Mouse (Mus musculus) myocyte (in vitro differentiated cells): ENCODE results near the gene Kif17. TPM values are rescaled to one million over a fixed set of nuclear protein-coding genes. Genes with fewer than 3 reads are reported as not detected.

Source experiments
- H3K27me3 ChIP-seq: one replicate; pipeline ENCODE4 v1.6.1; 2011; ENCODE audit not compliant: control insufficient read depth, insufficient read depth, insufficient read length
- H3K36me3 ChIP-seq: one replicate; pipeline ENCODE4 v1.6.1; 2011; ENCODE audit not compliant: control insufficient read depth, insufficient read depth
- H3K4me2 ChIP-seq: one replicate; pipeline ENCODE4 v1.6.1; 2011; ENCODE audit warnings: low read depth, control low read depth
- H3K4me3 ChIP-seq: one replicate; pipeline ENCODE4 v1.5.1; 2011; ENCODE audit warnings: mild to moderate bottlenecking, control low read depth, moderate library complexity
- H3K79me2 ChIP-seq: one replicate; pipeline ENCODE4 v1.6.1; 2011; ENCODE audit not compliant: control insufficient read depth, insufficient read depth
- H3ac ChIP-seq: one replicate; pipeline ENCODE4 v1.6.1; 2011; ENCODE audit not compliant: control insufficient read depth, insufficient read length
- CEBPB ChIP-seq: IDR thresholded peaks from 2 replicates; pipeline ENCODE4 v1.6.1; 2011; ENCODE audit warnings: mild to moderate bottlenecking, moderate library complexity; ENCODE audit not compliant: poor library complexity, insufficient read depth, severe bottlenecking
- E2F4 ChIP-seq: IDR thresholded peaks from one replicate; pipeline ENCODE4 v1.6.1; 2011; ENCODE audit warnings: mild to moderate bottlenecking, control low read depth, moderate library complexity; ENCODE audit not compliant: insufficient read depth
- MAX ChIP-seq: IDR thresholded peaks from one replicate; pipeline ENCODE4 v1.6.1; 2011; ENCODE audit warnings: low read depth, mild to moderate bottlenecking, control low read depth
- MYOD1 ChIP-seq, 3 experiments: IDR thresholded peaks; one replicate each; pipeline ENCODE4 v1.6.1; 2011; ENCODE audit warnings: control low read depth in 2 of 3, low read depth in 2 of 3, mild to moderate bottlenecking in 2 of 3, moderate library complexity in 1 of 3; ENCODE audit not compliant: insufficient read length in 2 of 3, control insufficient read depth in 1 of 3
- MYOG ChIP-seq, 3 experiments: IDR thresholded peaks; one replicate each; pipeline ENCODE4 v1.6.1; 2011; ENCODE audit warnings: control low read depth in 2 of 3, low read depth in 2 of 3, mild to moderate bottlenecking in 2 of 3; ENCODE audit not compliant: insufficient read length in 2 of 3, control insufficient read depth in 1 of 3, insufficient read depth in 1 of 3
- POLR2A ChIP-seq: IDR thresholded peaks from one replicate; pipeline ENCODE4 v1.6.1; 2011; ENCODE audit warnings: low read depth, mild to moderate bottlenecking, control low read depth, moderate library complexity; ENCODE audit not compliant: insufficient read length
- POLR2AphosphoS2 ChIP-seq: IDR thresholded peaks from one replicate; pipeline ENCODE4 v1.6.1; 2011; ENCODE audit warnings: low read depth, control low read depth; ENCODE audit not compliant: insufficient read length
- REST ChIP-seq: IDR thresholded peaks from one replicate; pipeline ENCODE4 v1.6.1; 2011; ENCODE audit warnings: mild to moderate bottlenecking, control low read depth, moderate library complexity; ENCODE audit not compliant: insufficient read depth, insufficient read length
- SRF ChIP-seq: IDR thresholded peaks from one replicate; pipeline ENCODE4 v1.6.1; 2011; ENCODE audit warnings: low read depth; ENCODE audit not compliant: control insufficient read depth, insufficient read length
- TCF12 ChIP-seq: IDR thresholded peaks from one replicate; pipeline ENCODE4 v1.6.1; 2011; ENCODE audit warnings: mild to moderate bottlenecking, control low read depth; ENCODE audit not compliant: poor library complexity, insufficient read depth, severe bottlenecking
- TCF3 ChIP-seq: IDR thresholded peaks from one replicate; pipeline ENCODE4 v1.6.1; 2011; ENCODE audit warnings: low read depth, control low read depth; ENCODE audit not compliant: insufficient read length
- USF1 ChIP-seq: IDR thresholded peaks from one replicate; pipeline ENCODE4 v1.6.1; 2011; ENCODE audit warnings: low read depth, mild to moderate bottlenecking, control low read depth, moderate library complexity
- polyA plus RNA-seq: library from polyadenylated mRNA; unstranded; fragments of >200 nt; fragmentation: generic; extraction: Trizol; gene quantifications from one replicate; pipeline ENCODE4 v1.2.1, GENCODE M21; 2012; ENCODE audit warnings: missing spikeins

Kif17 gene
- polyA plus RNA-seq, 1 experiment = 0.20 TPM

DNA sequence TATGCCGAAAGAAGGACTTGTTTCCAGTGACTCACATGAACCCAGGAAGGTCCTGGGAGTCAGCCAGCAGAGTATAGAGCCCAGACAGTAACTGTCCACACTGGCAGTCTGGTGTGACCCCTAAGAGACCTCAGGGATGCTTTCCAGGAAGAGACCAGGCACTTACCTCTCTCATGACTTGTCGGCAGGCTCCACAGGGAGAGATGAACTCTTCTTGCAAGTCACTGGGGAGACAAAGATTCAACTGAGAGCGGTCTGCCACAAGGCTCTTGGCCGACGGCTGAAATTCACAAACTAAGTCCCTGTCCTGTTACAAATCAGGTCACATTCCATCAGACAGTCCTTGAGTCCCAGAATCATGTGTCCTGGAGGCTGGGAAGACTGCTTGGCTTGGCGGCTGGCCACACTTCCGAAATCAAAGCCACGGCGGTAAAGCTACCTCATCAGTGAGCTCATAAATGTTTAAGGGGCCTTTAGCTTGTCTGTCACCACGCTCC lies 93.2 kb downstream of the Kif17 start:
- Histone ChIP-seq H3K4me2 (peak overlapping the region; percentile 76), H3K4me3 (no peak overlapping the region), H3K36me3 (no peaks in the 10 kb centered on the region), H3K27me3 (no peaks in the 10 kb centered on the region), H3K79me2 (no peaks in the 10 kb centered on the region), H3ac (no peak overlapping the region)
- no peak for TF ChIP-seq POLR2AphosphoS2

DNA sequence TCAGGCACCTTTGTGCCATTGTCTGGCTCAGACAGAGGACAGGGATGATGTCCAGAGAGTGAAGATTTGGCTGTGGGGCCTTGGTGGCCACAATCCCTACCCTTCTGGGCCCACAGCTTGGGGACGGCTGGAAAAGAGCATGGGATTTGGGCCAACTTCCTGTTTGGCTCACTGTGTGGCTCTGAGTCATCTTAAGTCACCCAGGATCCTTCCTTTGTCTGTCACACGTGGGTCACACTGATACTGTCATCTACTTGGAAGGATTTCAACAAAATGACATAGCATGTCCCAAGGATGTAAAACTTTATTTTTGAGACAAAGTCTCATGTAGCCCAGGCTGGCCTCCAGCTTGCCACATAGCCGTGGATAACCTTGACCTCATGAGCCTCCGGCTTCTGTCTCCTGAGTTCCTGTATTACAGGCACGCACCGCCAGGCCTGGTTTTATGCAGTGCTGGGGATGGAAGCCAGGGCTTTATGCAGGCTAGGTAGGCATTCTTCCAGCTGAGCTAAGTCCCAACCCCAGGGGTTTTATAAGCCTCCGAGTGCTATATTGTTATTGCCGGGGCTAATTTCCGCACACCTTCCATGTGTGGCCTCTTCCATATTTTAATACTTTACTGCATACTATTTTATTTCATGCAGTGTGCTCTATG lies 94.8 kb downstream of the Kif17 start:
- Histone ChIP-seq H3K4me2 (peak overlapping the region; percentile 0), H3K79me2 (no peaks in the 10 kb centered on the region), H3ac (no peak overlapping the region), H3K36me3 (no peaks in the 10 kb centered on the region), H3K27me3 (no peaks in the 10 kb centered on the region), H3K4me3 (no peak overlapping the region)
- TF ChIP-seq MYOD1 (IDR thresholded peaks at IDR 0.05; ENCODE audit: control insufficient read depth in 1 of 3, insufficient read length in 2 of 3, low read depth in 2 of 3) (no peak), REST (no peak), TCF12 (no peak), MYOG (IDR thresholded peaks at IDR 0.05; ENCODE audit: control insufficient read depth in 1 of 3, insufficient read depth in 1 of 3, insufficient read length in 2 of 3, low read depth in 2 of 3) (no peak), MAX (no peak), CEBPB (no peak), USF1 (no peak), E2F4 (no peak), POLR2A (no peak), POLR2AphosphoS2 (no peak), SRF (no peak), TCF3 (no peak)

DNA sequence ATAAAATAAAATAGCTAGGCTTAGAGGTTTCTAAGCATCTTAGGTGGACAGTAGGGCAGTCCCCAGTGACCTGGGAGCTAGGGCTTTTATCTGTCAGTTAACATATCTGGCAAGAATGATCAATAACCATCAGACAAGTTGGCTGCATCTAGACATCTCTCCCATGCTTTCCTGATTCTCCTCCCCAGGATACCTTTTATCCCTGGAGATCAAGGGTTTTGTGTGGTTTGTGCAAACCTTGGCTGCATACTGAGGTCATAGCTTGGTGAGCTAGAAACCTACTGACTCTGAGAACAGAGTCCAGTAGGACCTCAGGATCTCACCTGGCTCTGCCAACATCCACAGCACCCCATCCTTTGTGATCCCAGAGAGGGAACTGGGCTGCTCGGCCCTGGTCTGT lies 97.0 kb downstream of the Kif17 start:
- no peak overlapping the region for H3K4me3 ChIP-seq

DNA sequence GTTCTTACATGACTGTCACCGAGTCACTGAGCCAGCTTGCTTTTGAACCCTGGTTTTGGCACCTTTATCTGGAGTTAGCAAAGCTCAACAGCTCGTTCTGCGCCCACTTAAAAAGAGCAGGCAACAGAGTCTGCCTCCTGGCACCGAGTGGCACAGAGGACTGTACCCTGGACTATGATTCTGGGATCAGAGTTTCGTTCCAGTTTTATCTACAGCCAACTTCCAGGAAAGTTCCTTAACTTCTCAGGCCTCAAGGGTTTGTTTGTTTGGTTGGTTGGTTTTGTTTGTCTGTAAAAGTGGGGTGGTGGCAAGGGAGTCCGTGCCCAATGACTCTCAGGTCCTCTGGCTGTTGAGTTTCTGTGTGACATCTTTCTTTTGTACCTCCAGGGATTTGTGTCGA lies 98.5 kb downstream of the Kif17 start:
- H3ac ChIP-seq = no peak overlapping the region
- no peaks in the 10 kb centered on the region for H3K79me2 ChIP-seq
- H3K36me3 ChIP-seq = no peaks in the 10 kb centered on the region
- no peak overlapping the region for H3K4me3 ChIP-seq
- no peak overlapping the region for H3K4me2 ChIP-seq
- H3K27me3 ChIP-seq = no peaks in the 10 kb centered on the region
- TF ChIP-seq MYOG (IDR thresholded peaks at IDR 0.05; ENCODE audit: control insufficient read depth in 1 of 3, insufficient read depth in 1 of 3, insufficient read length in 2 of 3, low read depth in 2 of 3) (no peak), E2F4 (no peak), USF1 (no peak), REST (no peak), POLR2AphosphoS2 (no peak)

More for the DNA sequence above, 97.0 kb downstream of the Kif17 start:
- H3K79me2 ChIP-seq = no peaks in the 10 kb centered on the region
- TF ChIP-seq CEBPB = no peak
- TF ChIP-seq SRF = no peak
- TF ChIP-seq POLR2AphosphoS2 = no peak
- TF ChIP-seq E2F4 = no peak
- TF ChIP-seq POLR2A = no peak
- TF ChIP-seq USF1 = no peak
- no peak for TF ChIP-seq MYOG (IDR thresholded peaks at IDR 0.05; ENCODE audit: control insufficient read depth in 1 of 3, insufficient read depth in 1 of 3, insufficient read length in 2 of 3, low read depth in 2 of 3)
- TF ChIP-seq REST = no peak
- TF ChIP-seq MYOD1 (IDR thresholded peaks at IDR 0.05; ENCODE audit: control insufficient read depth in 1 of 3, insufficient read length in 2 of 3, low read depth in 2 of 3) = no peak
- TF ChIP-seq TCF12 = no peak
- no peaks in the 10 kb centered on the region for H3K27me3 ChIP-seq
- no peak overlapping the region for H3K4me2 ChIP-seq
- H3K36me3 ChIP-seq = no peaks in the 10 kb centered on the region
- H3ac ChIP-seq = no peak overlapping the region

Other genes with a start within 250 kb of the Kif17 start
- gene Hp1bp3, start 34.1 kb upstream of the Kif17 start, polyA plus RNA-seq = 54.7 TPM
- 0.08 TPM for gene Sh2d5, start within 50 bp of the Kif17 start, polyA plus RNA-seq
- 162 TPM for gene Ddost, start 54.3 kb downstream of the Kif17 start, polyA plus RNA-seq
- gene Pink1, start 75.9 kb downstream of the Kif17 start, polyA plus RNA-seq = 60.9 TPM
- 6.0 TPM for gene Cda, start 117.6 kb downstream of the Kif17 start, polyA plus RNA-seq
- not detected for gene Fam43b, start 146.1 kb downstream of the Kif17 start, polyA plus RNA-seq
- gene Mul1, start 184.2 kb downstream of the Kif17 start, polyA plus RNA-seq = 36.2 TPM
- gene Camk2n1, start 203.9 kb downstream of the Kif17 start, polyA plus RNA-seq = 0.48 TPM